Mouse (Mus musculus): ENCODE data around the gene Atp5l.
"Not testable (repeated sequence)": the region's sequence is repeated elsewhere in the genome, so short reads cannot be mapped to it uniquely, and the experiment has no call there.

Atp5l gene

DNA sequence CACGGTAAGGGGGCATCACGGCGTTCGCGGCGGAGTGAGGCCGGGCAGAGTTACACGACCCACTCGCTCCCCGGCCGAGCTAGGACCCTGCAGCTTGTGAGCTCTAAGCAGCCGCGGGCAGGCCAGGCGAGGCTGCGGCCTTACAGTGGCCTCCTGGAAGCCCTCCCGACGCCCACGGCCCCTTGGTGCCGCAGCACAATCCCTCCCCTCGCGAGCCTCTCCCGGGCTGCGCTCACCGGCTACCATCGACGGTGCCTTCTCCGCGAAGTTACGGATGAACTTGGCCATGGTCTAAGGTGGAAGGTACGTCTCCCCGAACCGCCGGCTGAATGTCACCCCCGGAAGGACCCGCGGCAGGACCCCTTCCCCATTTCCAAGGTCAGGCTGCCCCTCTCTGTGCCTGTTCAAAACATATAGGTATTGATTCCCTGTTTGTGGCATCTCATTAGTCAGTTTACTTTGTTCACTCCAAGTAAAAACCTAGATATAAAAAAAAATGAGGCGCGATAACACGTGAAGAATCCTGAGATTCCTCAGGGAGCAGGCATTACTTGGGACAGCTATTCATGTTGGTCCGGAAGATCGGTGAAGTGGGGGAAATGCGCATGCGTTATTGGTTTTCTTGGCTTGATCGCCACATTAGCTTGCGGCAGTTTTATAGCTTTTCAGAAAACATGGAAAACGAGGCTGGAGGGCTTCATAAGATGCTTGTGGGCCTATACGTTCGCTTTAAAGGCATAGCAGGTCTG is at the start of gene Atp5l:
TSS of gene Atp5l (minus strand) at position 369 of the 749 bp plus-strand sequence.
- peak; percentile 85 for DNase-seq (ENCODE audit: low spot score)

DNA sequence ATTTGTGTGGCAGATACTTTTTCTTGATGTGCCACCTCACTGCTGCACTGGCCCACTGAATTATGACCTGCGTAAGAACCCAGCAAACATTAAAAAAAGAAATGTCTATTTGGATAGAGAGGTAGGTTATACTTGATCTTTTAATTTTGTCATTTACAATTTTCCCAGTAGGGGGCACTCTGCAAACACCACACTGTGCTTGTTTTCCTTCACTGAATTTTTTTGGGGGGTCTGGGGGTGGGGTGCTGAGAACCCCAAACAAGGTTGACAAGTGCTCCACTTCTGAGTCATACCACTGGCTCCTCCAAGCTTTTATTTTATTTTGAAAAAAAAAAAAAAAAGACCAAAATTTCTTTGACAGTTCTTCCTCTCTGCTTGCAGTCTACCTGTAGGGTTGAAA is 48.9 kb upstream of the Atp5l start:
- DNase-seq (ENCODE audit: low spot score), result no peak

DNA sequence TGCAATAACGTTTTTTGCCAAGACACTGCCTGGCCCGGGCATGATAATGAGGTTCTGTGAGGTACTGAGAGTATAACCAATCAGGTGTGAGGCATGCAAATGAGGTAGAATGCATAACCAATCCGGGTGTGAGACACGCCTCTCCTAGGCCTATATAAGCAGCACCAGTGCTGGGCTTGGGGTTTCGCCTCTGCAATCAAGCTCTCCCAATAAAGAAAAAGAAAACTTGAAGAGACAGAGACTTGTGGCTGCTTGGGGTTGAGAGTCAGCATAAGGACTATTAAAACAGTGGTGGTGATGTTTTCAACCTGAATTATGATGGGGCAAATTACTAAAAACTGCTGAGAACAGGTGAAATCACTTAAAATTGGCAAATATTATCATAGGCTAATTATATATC is 47.2 kb upstream of the Atp5l start:
- not testable (repeated sequence) for DNase-seq (ENCODE audit: low spot score)

DNA sequence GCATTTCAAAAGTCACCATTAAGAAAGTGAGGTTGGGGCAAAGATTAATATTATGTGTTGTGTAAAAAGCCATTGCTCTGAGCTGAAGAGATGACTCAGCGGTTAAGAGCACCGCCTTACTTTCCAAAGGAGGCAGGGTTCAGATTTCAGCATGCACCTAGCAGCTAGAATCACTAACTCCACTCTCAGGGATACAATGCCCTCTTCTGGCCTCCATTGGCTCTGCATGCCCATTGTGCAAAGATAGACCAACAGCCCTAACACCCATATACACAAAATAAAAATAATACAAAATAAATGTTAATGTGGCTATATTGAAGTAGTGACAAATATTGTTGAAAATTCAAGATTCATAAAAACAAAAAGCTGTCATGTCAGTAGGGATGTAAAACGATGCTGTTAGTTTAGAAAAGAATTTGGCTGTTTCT is 46.3 kb upstream of the Atp5l start:
- DNase-seq (ENCODE audit: low spot score), result peak; percentile 55

GRCm38 (mm10) chr9:44965833-44966466 is 45.4 kb upstream of the Atp5l start:
- DNase-seq (ENCODE audit: low spot score), result peak; percentile 19

DNA sequence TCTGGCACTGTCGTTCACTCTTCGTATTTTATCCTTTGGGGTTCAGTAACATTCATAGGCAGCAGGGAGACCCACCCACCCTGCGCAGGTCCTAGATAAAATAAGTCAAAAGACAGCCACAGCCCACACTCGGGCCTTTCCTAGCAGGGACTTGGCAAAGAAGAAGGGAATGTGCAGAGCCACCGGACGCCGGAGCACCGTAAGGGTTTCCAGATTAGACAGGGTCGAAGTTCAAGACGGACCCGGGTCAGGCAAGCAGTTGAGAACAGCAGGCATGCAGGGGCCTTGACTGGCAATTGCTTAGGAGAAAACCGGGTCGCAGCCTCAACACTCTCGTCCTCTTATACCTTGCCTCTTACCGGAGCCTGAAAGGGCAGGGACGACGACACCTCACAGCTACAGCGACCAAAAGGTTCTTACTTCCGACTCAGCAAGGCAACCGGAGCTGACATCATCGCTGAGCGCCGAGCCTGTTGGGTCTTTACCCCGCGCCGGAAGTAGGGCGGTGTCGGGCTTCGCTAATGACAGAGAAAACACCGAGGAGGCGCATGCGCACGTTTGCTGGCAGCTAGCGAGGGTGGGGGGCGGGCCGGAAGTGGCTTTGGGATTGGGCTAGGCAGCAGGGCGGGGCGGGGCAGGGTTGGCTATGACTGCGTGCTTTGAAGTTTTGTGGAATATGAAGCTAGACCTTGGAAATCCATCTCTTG is 44.7 kb upstream of the Atp5l start, which contains the start of gene Ube4a:
TSS of gene Ube4a (minus strand) at position 475 of the 707 bp plus-strand sequence.
- DNase-seq (ENCODE audit: low spot score), result peak; percentile 97

- no peak for DNase-seq (ENCODE audit: low spot score)
Measured at GRCm38 (mm10) chr9:44954432-44954831, 33.9 kb upstream of the Atp5l start.

DNA sequence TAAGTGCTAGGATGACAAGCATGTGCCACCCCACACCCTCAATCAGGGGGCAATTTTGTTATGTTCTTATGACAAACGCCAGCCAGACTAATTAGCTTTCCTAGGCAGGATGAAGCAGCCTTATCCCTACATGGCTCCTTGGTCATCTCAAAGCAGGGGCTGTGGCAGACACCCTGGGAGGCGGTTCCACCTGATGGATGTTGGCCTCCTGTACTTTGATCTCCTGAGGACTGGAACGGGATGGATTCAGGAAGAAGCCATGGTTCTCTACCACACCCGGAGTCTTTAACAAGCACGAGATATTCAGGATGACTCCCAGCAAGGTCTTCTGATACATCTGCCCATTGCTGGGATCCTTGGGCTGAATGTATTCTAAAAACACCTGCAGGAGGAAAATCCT is 27.3 kb upstream of the Atp5l start:
- no peak for DNase-seq (ENCODE audit: low spot score)

- no peak for DNase-seq (ENCODE audit: low spot score)
Measured at GRCm38 (mm10) chr9:44946185-44946695, 25.7 kb upstream of the Atp5l start.

DNA sequence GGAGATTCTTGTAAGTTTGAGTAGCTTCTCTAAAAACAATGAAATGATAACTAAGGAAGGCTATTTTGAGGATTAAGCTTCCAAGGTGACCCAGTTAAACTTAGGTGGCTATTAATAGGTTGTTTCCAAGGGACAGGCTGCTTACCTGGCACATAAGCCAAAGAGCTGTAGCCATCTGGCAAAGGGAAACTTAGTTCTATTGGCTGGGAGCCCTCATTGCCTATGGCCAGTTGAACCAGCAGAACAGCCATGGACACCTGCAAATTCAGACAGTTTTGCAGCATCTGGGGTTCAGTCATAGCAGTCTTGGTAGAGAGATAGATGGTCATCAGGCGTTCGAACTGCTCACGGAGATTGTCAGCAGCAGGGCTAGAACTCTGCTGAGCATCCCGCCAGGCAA is 21.9 kb upstream of the Atp5l start:
- no peak for DNase-seq (ENCODE audit: low spot score)

DNA sequence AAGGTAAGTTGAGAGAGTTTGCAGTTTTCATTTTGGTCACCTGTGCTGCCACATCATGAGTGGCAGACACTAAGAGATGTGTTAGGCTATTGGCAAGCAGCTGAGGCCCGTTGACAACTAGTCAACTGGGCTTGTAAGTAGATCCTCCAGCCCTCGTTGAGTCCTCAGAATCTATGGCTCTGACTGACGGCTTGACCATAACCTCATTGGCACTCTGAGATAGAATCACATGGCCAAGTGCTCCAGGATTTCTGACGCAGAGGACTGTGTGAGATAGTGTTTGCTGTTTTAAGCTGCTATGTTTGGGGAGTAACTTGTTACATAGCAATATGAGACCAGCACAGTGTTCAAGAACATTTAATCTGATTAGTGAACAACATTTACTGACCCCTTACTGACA is 21.2 kb upstream of the Atp5l start:
- DNase-seq (ENCODE audit: low spot score), result no peak

- no peak for DNase-seq (ENCODE audit: low spot score)
Measured at GRCm38 (mm10) chr9:44921543-44921942, 1.0 kb upstream of the Atp5l start.

- no peak for DNase-seq (ENCODE audit: low spot score)
Measured at GRCm38 (mm10) chr9:44921123-44921468, 554 bp upstream of the Atp5l start.

DNA sequence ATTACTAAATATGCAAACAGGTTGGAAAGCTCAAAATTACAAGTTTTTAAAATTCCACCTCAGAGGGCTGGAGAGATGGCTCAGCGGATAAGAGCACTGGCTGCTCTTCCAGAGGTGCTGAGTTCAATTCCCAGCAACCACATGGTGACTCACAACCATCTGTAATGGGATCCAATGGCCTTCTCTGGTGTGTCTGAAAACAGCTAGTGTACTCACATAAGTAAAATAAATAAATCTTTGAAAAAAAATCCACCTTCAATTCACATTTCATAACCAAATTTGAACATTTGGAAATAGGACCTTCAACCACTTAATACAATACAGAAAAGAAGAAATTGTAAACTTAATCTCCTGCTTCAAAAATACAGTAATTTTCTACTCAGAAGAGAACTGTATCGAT is 936 bp downstream of the Atp5l start:
- DNase-seq (ENCODE audit: low spot score), result no peak

DNA sequence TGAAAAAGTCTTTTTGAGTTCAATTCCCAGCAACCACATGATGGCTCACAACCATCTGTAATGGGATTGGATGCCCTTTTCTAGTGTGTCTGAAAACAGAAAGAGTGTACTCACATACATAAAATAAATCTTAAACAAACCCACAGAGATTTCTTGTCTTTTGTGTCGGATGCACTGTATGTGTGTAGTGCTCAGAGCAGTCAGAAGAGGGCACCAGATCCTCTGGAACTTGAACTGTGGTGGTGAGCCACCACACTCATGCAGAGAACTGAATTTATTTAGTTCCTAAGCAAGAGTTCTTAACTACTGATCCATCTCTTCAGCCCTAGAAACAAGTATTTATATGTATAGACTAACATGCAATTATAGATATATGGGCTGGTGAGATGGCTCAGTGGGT is 4.3 kb downstream of the Atp5l start:
- DNase-seq (ENCODE audit: low spot score), result no peak

GRCm38 (mm10) chr9:44914706-44915105 is 5.8 kb downstream of the Atp5l start:
- DNase-seq (ENCODE audit: low spot score), result no peak

- DNase-seq (ENCODE audit: low spot score), result no peak
Measured at GRCm38 (mm10) chr9:44911365-44911764, 9.2 kb downstream of the Atp5l start.

DNA sequence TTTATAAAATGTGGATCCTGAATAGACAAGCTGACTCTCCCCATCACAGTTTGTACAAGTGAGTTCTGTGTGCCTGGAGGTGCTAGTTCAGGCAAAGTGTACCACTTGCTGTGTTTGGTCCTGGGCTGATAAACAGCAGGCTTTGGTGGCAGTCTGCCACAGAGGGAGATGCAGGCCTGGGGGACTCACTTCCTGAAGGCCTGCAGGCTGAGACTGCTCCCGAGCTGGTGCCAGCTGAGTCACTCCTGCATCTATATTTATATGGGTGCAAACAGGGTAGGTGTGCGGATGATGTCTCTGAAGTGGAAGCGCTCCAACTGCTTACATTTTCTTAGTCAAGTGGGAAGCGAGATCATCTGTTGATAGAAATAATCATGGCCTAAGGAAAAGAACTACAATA is 14.9 kb downstream of the Atp5l start:
- peak; percentile 69 for DNase-seq (ENCODE audit: low spot score)

DNA sequence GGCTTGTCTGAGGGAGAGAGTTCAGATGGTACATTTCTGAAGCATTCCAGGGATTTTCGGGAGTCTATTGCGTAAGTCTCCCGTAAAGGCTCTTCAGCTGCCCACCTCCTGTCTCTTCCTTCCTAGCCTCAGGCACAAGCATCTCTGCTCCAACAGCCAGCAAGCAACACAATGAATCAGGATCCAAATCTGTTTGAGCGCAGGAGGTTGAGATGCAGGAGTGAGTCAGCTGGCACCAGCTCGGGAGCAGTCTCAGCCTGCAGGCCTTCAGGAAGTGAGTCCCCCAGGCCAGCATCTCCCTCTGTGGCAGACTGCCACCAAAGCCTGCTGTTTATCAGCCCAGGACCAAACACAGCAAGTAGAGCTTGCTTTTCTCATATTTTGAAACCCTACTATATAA is 15.6 kb downstream of the Atp5l start:
- DNase-seq (ENCODE audit: low spot score), result peak; percentile 75

DNA sequence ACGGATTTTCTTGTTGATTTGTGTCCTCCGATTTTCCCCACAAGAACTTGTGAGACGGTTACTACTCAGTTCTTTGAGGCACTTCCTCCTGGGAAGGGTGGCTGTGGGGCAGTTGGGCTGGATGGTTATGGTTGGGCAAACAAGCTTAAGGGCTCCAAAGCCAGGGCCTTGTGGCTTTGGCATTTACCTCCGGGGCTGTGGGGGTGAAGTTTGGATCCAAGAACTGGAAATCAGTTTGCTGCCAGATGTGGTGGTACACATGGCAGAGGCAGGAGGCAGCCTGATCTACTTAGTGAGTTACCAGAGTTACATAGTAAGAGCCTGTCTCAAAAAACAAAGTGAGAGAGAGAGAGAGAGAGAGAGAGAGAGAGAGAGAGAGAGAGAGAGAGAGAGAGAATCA is 16.7 kb downstream of the Atp5l start:
- no peak for DNase-seq (ENCODE audit: low spot score)

DNA sequence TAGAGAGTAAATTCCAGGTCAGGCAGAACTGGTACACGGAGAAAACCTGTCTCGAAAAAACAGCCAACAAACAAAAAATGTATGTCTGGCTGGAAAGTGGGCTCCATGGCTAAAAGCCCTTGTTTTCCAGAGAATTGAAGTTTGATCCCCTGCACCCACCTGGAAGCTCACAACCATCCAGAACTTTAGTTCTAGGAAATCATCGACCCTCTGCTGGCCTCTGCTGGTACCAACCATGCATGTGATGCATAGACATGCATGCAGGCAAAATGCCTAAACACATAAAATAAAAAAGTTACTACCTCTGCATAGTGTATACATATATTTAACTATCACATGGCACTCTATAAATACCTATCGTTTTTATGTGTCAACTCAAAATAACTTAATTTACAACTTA is 20.1 kb downstream of the Atp5l start:
- no peak for DNase-seq (ENCODE audit: low spot score)

- no peak for DNase-seq (ENCODE audit: low spot score)
Measured at GRCm38 (mm10) chr9:44899716-44900115, 20.8 kb downstream of the Atp5l start.

- no peak for DNase-seq (ENCODE audit: low spot score)
Measured at GRCm38 (mm10) chr9:44897024-44897423, 23.5 kb downstream of the Atp5l start.
